Mouse (Mus musculus) kidney, embryonic 16.5 days (tissue): Measurements from ENCODE around the gene Fam208b. TPM values are rescaled to one million over a fixed set of nuclear protein-coding genes. Genes with fewer than 3 reads are reported as not detected.
"Not testable (repeated sequence)": the region's sequence is repeated elsewhere in the genome, so short reads cannot be mapped to it uniquely, and the experiment has no call there.

Experiments
- ATAC-seq: fragments of 200-750 bp; cut with Nextera tagmentation; 2 replicates; pipeline ENCODE4 v1.8.0; 2017; ENCODE audit warnings: moderate TSS enrichment; ENCODE audit not compliant: low FRiP score, low TSS enrichment
- H3K27ac ChIP-seq: fragments of 300-500 bp; sonication (generic); 2 replicates; pipeline ENCODE4 v1.5.1; 2014; ENCODE audit warnings: low read length
- H3K27me3 ChIP-seq: fragments of 300-500 bp; sonication (generic); 2 replicates; pipeline ENCODE4 v1.6.1; 2014; ENCODE audit warnings: low read length, control low read depth, mixed read lengths; ENCODE audit not compliant: insufficient read depth
- H3K36me3 ChIP-seq: fragments of 300-500 bp; sonication (generic); 2 replicates; pipeline ENCODE4 v1.6.1; 2014; ENCODE audit warnings: low read length, control low read depth, mixed read lengths; ENCODE audit not compliant: insufficient read depth
- H3K4me1 ChIP-seq: fragments of 300-500 bp; sonication (generic); 2 replicates; pipeline ENCODE4 v1.6.1; 2014; ENCODE audit warnings: low read length, control low read depth, mixed read lengths; ENCODE audit not compliant: insufficient read depth
- H3K4me2 ChIP-seq: fragments of 300-500 bp; sonication (generic); replicated peaks from 2 replicates; pipeline ENCODE4 v1.6.1; 2014; ENCODE audit warnings: low read depth, low read length
- H3K4me3 ChIP-seq: fragments of 300-500 bp; sonication (generic); 2 replicates; pipeline ENCODE4 v1.5.1; 2014; ENCODE audit warnings: mild to moderate bottlenecking, low read length
- H3K9ac ChIP-seq: fragments of 300-500 bp; sonication (generic); replicated peaks from 2 replicates; pipeline ENCODE4 v1.6.1; 2014; ENCODE audit warnings: low read length
- H3K9me3 ChIP-seq: fragments of 300-500 bp; sonication (generic); 2 replicates; pipeline ENCODE4 v1.6.1; 2016; ENCODE audit warnings: low read length, control low read depth
- WGBS: fragments of 180-500 bp; shearing (Covaris S2); extraction: QIAGEN DNeasy Blood & Tissue Kit; methylation state at CpG from one replicate; pipeline ENCODE4 v1.1.7; 2014; 5-methylcytosine and 5-hydroxymethylcytosine counted together
- polyA plus RNA-seq: library from polyadenylated mRNA; unstranded; fragments of >200 nt; fragmentation: Nextera tagmentation; extraction: Ambion mirVana; gene quantifications from 2 replicates; pipeline ENCODE4 v1.2.1, GENCODE M21; 2015

The Fam208b gene
- polyA plus RNA-seq, 1 experiment from 2014 or later = 12.7 TPM

DNA sequence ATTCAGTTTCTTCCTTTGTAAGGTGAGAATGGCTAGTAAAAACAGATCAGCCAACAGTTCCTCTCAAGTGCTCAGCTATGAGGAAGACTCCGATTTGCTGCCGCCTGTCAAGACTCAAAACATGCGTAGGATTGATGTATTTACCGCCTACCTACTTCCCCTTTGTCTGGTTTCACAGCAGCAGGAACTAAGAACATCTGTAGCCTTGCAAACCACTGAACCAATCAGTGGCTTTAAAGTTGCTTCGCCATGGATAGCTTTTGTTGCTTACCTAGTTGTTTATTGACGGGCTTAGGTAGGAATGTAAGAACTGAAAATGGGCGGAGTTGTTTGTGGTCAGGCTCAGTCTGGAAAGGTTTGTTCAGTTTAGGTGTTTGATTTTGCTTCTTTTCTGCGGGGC, 84.6 kb downstream of the Fam208b start:
- Histone ChIP-seq H3K9ac (no peak overlapping the region), H3K4me3 (no peak overlapping the region), H3K4me1 (no peaks in the 10 kb centered on the region), H3K9me3 (no peaks in the 10 kb centered on the region), H3K27ac (no peak overlapping the region), H3K36me3 (no peaks in the 10 kb centered on the region), H3K4me2 (no peak overlapping the region), H3K27me3 (no peaks in the 10 kb centered on the region)
- WGBS = 85% methylated on average over 8 of the region's 8 CpGs
- ATAC-seq = no peak

- no peaks in the 10 kb centered on the region for H3K4me1 ChIP-seq
- no peak overlapping the region for H3K4me2 ChIP-seq
- no peak overlapping the region for H3K9ac ChIP-seq
- no peak overlapping the region for H3K27ac ChIP-seq
- no peaks in the 10 kb centered on the region for H3K9me3 ChIP-seq
- WGBS = 66% methylated on average over 4 of the region's 4 CpGs
- no peaks in the 10 kb centered on the region for H3K27me3 ChIP-seq
- no peak overlapping the region for H3K4me3 ChIP-seq
- ATAC-seq = no peak
- no peaks in the 10 kb centered on the region for H3K36me3 ChIP-seq
These were observed 85.3 kb downstream of the Fam208b start for GRCm38 (mm10) chr13:3525611-3526051.

DNA sequence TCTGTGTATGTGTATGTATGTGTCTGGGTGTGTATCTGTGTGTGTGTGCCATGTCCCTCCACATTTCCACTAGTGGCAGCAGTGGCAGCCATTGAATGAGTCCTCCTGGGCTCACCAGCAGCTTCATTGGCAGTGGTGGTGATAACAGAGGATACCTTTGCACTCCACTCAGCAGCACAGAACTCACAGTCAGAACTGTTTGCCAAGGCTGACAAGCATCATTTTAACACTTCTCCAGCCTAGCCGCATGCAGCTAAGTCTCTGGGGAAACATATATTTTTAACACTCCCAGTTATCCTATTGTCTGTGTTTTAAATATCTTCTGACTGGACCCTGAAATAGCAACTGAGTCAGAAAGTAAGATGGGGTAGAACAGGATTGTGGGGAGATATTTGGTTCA, 87.0 kb downstream of the Fam208b start:
- Histone ChIP-seq H3K4me3 (no peak overlapping the region), H3K9me3 (no peaks in the 10 kb centered on the region), H3K27me3 (no peaks in the 10 kb centered on the region), H3K27ac (no peak overlapping the region), H3K9ac (no peak overlapping the region), H3K4me2 (no peak overlapping the region), H3K36me3 (no peaks in the 10 kb centered on the region), H3K4me1 (no peaks in the 10 kb centered on the region)
- WGBS = 83% methylated on average over 1 of the region's 1 CpGs
- ATAC-seq = no peak

DNA sequence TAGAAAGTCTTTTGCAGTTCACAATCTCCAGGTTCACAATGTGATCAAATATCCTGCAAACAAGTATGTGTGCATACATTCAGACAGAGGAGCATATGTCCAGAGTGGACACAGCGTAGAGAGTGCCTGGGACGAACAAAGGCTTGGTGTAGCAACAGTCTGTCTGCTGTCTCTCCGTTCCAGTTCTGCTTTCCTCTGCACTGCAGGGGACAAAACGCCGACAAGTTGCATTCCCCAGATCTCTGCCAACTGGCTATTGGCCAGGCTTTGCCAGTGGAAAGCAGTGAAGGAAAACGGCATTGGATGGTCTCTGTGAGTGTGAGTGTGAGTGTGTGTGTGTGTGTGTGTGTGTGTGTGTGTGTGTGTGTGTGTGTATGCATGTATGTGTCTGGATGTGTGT, 87.4 kb downstream of the Fam208b start:
- 64% methylated on average over 6 of the region's 6 CpGs for WGBS

DNA sequence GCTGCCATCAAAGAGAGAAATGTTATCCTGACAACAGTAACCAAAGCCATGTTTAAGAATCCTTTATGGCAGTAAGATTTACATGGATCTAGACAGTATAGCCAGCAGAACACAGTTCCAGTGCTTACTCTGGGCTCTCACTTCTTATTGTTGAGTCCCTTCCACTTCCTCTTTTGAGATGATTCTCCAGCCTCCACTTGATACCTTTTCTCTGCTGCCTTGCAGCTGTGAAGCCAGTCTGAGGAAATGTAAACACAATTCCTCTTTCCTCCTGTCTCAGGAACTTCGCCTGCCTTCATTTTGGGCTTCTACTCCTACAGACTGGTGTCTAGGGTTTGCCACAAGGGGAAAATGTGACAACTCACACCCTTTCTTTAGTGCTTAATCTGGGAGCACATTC, 90.9 kb downstream of the Fam208b start:
- not testable (repeated sequence) for H3K4me1 ChIP-seq, H3K27me3 ChIP-seq, H3K4me3 ChIP-seq, H3K27ac ChIP-seq, H3K9me3 ChIP-seq, ATAC-seq, H3K9ac ChIP-seq, H3K36me3 ChIP-seq, H3K4me2 ChIP-seq
- 18% methylated on average over 1 of the region's 1 CpGs for WGBS

More for the DNA sequence above, 87.4 kb downstream of the Fam208b start:
- Histone ChIP-seq H3K4me2 (no peak overlapping the region), H3K9me3 (no peaks in the 10 kb centered on the region), H3K9ac (no peak overlapping the region), H3K36me3 (no peaks in the 10 kb centered on the region), H3K27me3 (no peaks in the 10 kb centered on the region), H3K4me1 (no peaks in the 10 kb centered on the region), H3K4me3 (no peak overlapping the region), H3K27ac (no peak overlapping the region)
- ATAC-seq = no peak

- not testable (repeated sequence) for H3K4me3 ChIP-seq, H3K27ac ChIP-seq, H3K4me1 ChIP-seq, H3K4me2 ChIP-seq, H3K9ac ChIP-seq, H3K36me3 ChIP-seq, H3K9me3 ChIP-seq, H3K27me3 ChIP-seq, ATAC-seq
- whole genome bisulfite sequencing = 79% methylated on average over 2 of the region's 4 CpGs
These were observed 91.6 kb downstream of the Fam208b start for GRCm38 (mm10) chr13:3519357-3519756.

Other genes with a start within 250 kb of the Fam208b start
- gene Gdi2, start 73.0 kb downstream of the Fam208b start, polyA plus RNA-seq = 435 and 448 TPM in 2 replicates
- gene Asb13, start 22.9 kb upstream of the Fam208b start, polyA plus RNA-seq = 16.0 and 19.8 TPM in 2 replicates
- 0.76 and 0.81 TPM in 2 replicates for gene Calml3, start 193.2 kb upstream of the Fam208b start, polyA plus RNA-seq
- gene Calm4, start 226.6 kb upstream of the Fam208b start, polyA plus RNA-seq = not detected in 2 replicates
- gene Calm5, start 243.1 kb upstream of the Fam208b start, polyA plus RNA-seq = not detected in 2 replicates